Mouse (Mus musculus) heart, adult 2 months (tissue): Measurements from ENCODE around the gene Siah2. TPM values are rescaled to one million over a fixed set of nuclear protein-coding genes. Genes with fewer than 3 reads are reported as not detected.

Experiments used
- DNase-seq, 2 experiments: peaks; one replicate each; pipeline ENCODE4 v3.0.0; 2021
- H3K27ac ChIP-seq: fragments of 200-600 bp; 2 replicates; pipeline ENCODE4 v1.8.1; 2022
- H3K27me3 ChIP-seq: fragments of 200-500 bp; 2 replicates; pipeline ENCODE4 v1.6.1; 2012; ENCODE audit warnings: mild to moderate bottlenecking, low read length, inconsistent platforms, mixed read lengths; ENCODE audit not compliant: control insufficient read depth, insufficient read depth
- H3K36me3 ChIP-seq: fragments of 200-500 bp; 2 replicates; pipeline ENCODE4 v1.6.1; 2012; ENCODE audit warnings: low read length, inconsistent platforms; ENCODE audit not compliant: control insufficient read depth, insufficient read depth
- H3K4me1 ChIP-seq: fragments of 200-500 bp; 2 replicates; pipeline ENCODE4 v1.6.1; 2011; ENCODE audit warnings: low read length; ENCODE audit not compliant: control insufficient read depth, insufficient read depth
- H3K4me3 ChIP-seq: fragments of 200-600 bp; 2 replicates; pipeline ENCODE4 v1.8.1; 2022
- H3K79me2 ChIP-seq: fragments of 200-500 bp; replicated peaks from 2 replicates; pipeline ENCODE4 v1.6.1; 2012; ENCODE audit warnings: mild to moderate bottlenecking, inconsistent platforms, low read length, moderate library complexity, mixed read lengths; ENCODE audit not compliant: control insufficient read depth, insufficient read depth
- H3K9ac ChIP-seq: fragments of 200-500 bp; 2 replicates; pipeline ENCODE4 v1.6.1; 2012; ENCODE audit warnings: low read depth, mild to moderate bottlenecking, control low read depth, inconsistent platforms, low read length, mixed read lengths
- CTCF ChIP-seq: fragments of 200-600 bp; IDR thresholded peaks from 2 replicates; pipeline ENCODE4 v1.8.1; 2022; ENCODE audit warnings: antibody characterized with exemption, mild to moderate bottlenecking, moderate library complexity
- EP300 ChIP-seq: fragments of 200-500 bp; IDR thresholded peaks from 2 replicates; pipeline ENCODE4 v1.6.1; 2011; ENCODE audit warnings: low read depth, low read length, control low read depth; ENCODE audit not compliant: insufficient read depth
- POLR2A ChIP-seq: fragments of 200-500 bp; IDR thresholded peaks from 2 replicates; pipeline ENCODE4 v1.6.1; 2011; ENCODE audit warnings: mild to moderate bottlenecking, low read depth, low read length, control low read depth; ENCODE audit not compliant: insufficient read depth
- WGBS: fragments of 180-500 bp; shearing (Covaris S2); methylation state at CpG from one replicate; pipeline ENCODE4 v1.1.7; 2018; 5-methylcytosine and 5-hydroxymethylcytosine counted together
- intact Hi-C: fragments of 180-260 bp; cut with DNase I; formaldehyde crosslinking; loops from one replicate; pipeline ENCODE4 v1.15.1; 2025
- polyA plus RNA-seq: library from polyadenylated mRNA; depleted of rRNA; stranded (reverse); fragments of >200 nt; gene quantifications from 2 replicates; pipeline ENCODE4 v1.2.3, GENCODE M21; 2012
- total RNA-seq, 2 experiments: library from RNA; stranded (reverse); gene quantifications; 2 replicates each; pipeline ENCODE4 v1.2.3; 2021

Siah2 gene
- total and polyA plus RNA-seq, 3 experiments = 8.8 to 10.9 (median 9.0) TPM

- intact Hi-C loops = loop anchor here (5.0 kb wide), 1 partner anchor 400 kb away; no protein-coding TSS in a partner anchor
- WGBS = 15% methylated on average over 2 of the region's 2 CpGs
- Histone ChIP-seq H3K27me3 (no peaks in the 10 kb centered on the region), H3K27ac (no peak overlapping the region), H3K4me1 (peaks cover 1% of the 10 kb centered on the region; the same call in 1 of the 2 replicates), H3K79me2 (no peaks in the 10 kb centered on the region), H3K36me3 (no peaks in the 10 kb centered on the region), H3K9ac (no peak overlapping the region), H3K4me3 (no peak overlapping the region)
- TF ChIP-seq POLR2A (no peak), CTCF (peak; percentile 63)
- peak; percentile 44 to 47 for DNase-seq
Measured at GRCm38 (mm10) chr3:58657356-58657755, 34.8 kb downstream of the Siah2 start.

- peak; percentile 39 to 55 for DNase-seq
- WGBS = 52% methylated on average over 17 of the region's 17 CpGs
- intact Hi-C loops = loop anchor here (1.0 to 5.0 kb wide), 3 partner anchors 35 to 402 kb away; no protein-coding TSS in a partner anchor
- peaks cover 1% of the 10 kb centered on the region; the same call in 1 of the 2 replicates for H3K4me1 ChIP-seq
- H3K27me3 ChIP-seq = no peaks in the 10 kb centered on the region
- no peak overlapping the region for H3K9ac ChIP-seq
- H3K27ac ChIP-seq = no peak overlapping the region
- no peaks in the 10 kb centered on the region for H3K36me3 ChIP-seq
- H3K4me3 ChIP-seq = no peak overlapping the region
- H3K79me2 ChIP-seq = no peaks in the 10 kb centered on the region
- TF ChIP-seq CTCF = no peak; the same call in 1 of the 2 replicates
- no peak for TF ChIP-seq EP300
- TF ChIP-seq POLR2A = no peak
Measured at GRCm38 (mm10) chr3:58655362-58656130, 36.7 kb downstream of the Siah2 start.

GRCm38 (mm10) chr3:58653907-58654306, 38.3 kb downstream of the Siah2 start:
- H3K4me1 ChIP-seq = peaks cover 1% of the 10 kb centered on the region; the same call in 1 of the 2 replicates
- no peaks in the 10 kb centered on the region for H3K27me3 ChIP-seq
- 53% methylated on average over 5 of the region's 5 CpGs for WGBS
- intact Hi-C loops = loop anchor here (2.0 kb wide), 1 partner anchor 37 kb away; no protein-coding TSS in a partner anchor
- no peak overlapping the region for H3K9ac ChIP-seq
- H3K4me3 ChIP-seq = no peak overlapping the region
- no peaks in the 10 kb centered on the region for H3K36me3 ChIP-seq
- no peaks in the 10 kb centered on the region for H3K79me2 ChIP-seq
- no peak for DNase-seq
- H3K27ac ChIP-seq = no peak overlapping the region
- TF ChIP-seq CTCF = peak; percentile 48
- no peak for TF ChIP-seq POLR2A
- no peak for TF ChIP-seq EP300

GRCm38 (mm10) chr3:58650328-58650727, 41.9 kb downstream of the Siah2 start:
- TF ChIP-seq CTCF (no peak), POLR2A (no peak), EP300 (no peak)
- intact Hi-C loops = no loop called here

GRCm38 (mm10) chr3:58647179-58647578, 45.0 kb downstream of the Siah2 start:
- H3K27me3 ChIP-seq = no peaks in the 10 kb centered on the region
- WGBS = 80% methylated on average over 2 of the region's 2 CpGs
- H3K9ac ChIP-seq = no peak overlapping the region
- no peak overlapping the region for H3K27ac ChIP-seq
- DNase-seq = no peak
- intact Hi-C loops = no loop called here
- no peaks in the 10 kb centered on the region for H3K4me1 ChIP-seq
- H3K36me3 ChIP-seq = no peaks in the 10 kb centered on the region
- no peak for TF ChIP-seq CTCF
- H3K79me2 ChIP-seq = no peaks in the 10 kb centered on the region
- H3K4me3 ChIP-seq = no peak overlapping the region

More at GRCm38 (mm10) chr3:58650328-58650727, 41.9 kb downstream of the Siah2 start:
- WGBS = 42% methylated on average over 4 of the region's 4 CpGs
- no peak overlapping the region for H3K9ac ChIP-seq
- no peaks in the 10 kb centered on the region for H3K36me3 ChIP-seq
- H3K27me3 ChIP-seq = no peaks in the 10 kb centered on the region
- no peaks in the 10 kb centered on the region for H3K4me1 ChIP-seq
- no peaks in the 10 kb centered on the region for H3K79me2 ChIP-seq
- DNase-seq = no peak
- no peak overlapping the region for H3K4me3 ChIP-seq
- no peak overlapping the region for H3K27ac ChIP-seq

DNA sequence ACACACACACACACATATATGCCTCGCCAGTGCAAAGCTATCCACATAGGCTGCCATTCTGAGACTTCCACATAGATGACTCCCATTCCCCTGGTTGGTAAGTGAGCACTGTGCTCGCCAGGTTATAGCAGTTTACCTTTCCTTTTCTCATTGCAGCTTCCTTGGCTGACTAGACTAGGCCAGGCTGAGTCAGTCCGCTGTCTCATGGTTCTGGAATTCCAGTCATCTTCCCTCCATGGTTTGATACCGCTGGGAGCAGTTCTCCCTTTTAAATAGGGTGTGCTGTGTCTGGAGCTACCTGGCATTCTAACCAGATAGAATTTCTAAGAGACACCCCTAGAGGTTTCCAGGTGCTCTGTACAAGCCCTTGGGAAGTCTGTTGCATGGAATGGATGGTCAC, 46.0 kb downstream of the Siah2 start:
- no peaks in the 10 kb centered on the region for H3K79me2 ChIP-seq
- TF ChIP-seq POLR2A = no peak
- no peak for TF ChIP-seq EP300
- no peak for TF ChIP-seq CTCF
- no peak overlapping the region for H3K27ac ChIP-seq
- H3K36me3 ChIP-seq = no peaks in the 10 kb centered on the region
- intact Hi-C loops = no loop called here
- H3K9ac ChIP-seq = no peak overlapping the region
- WGBS = 76% methylated on average over 4 of the region's 4 CpGs
- DNase-seq = no peak
- H3K4me1 ChIP-seq = no peaks in the 10 kb centered on the region
- no peak overlapping the region for H3K4me3 ChIP-seq
- H3K27me3 ChIP-seq = no peaks in the 10 kb centered on the region
